Mouse (Mus musculus): ENCODE results near the gene Kat8.
A peak's percentile ranks its signal among the peaks of the same experiment; 100 is the strongest.

The Kat8 gene

GRCm38 (mm10) chr7:127897542-127897941 is 14.8 kb upstream of the Kat8 start:
- no peak for DNase-seq (ENCODE audit: low read depth, low spot score)

- DNase-seq (ENCODE audit: low read depth, low spot score) = no peak
Measured at GRCm38 (mm10) chr7:127898179-127898956, 13.9 kb upstream of the Kat8 start.

GRCm38 (mm10) chr7:127899997-127900396 is 12.3 kb upstream of the Kat8 start:
- no peak for DNase-seq (ENCODE audit: low read depth, low spot score)

- DNase-seq (ENCODE audit: low read depth, low spot score) = no peak
Measured at GRCm38 (mm10) chr7:127901772-127902171, 10.5 kb upstream of the Kat8 start.

- DNase-seq (ENCODE audit: low read depth, low spot score) = peak; percentile 67
Measured at GRCm38 (mm10) chr7:127903971-127904796, 8.1 kb upstream of the Kat8 start, which contains the start of gene Bckdk. Bckdk (plus strand) TSS chr7:127904082.

GRCm38 (mm10) chr7:127907939-127908338 is 4.4 kb upstream of the Kat8 start:
- DNase-seq (ENCODE audit: low read depth, low spot score) = no peak

- DNase-seq (ENCODE audit: low read depth, low spot score) = no peak
Measured at GRCm38 (mm10) chr7:127908656-127909055, 3.7 kb upstream of the Kat8 start.

- DNase-seq (ENCODE audit: low read depth, low spot score) = no peak
Measured at GRCm38 (mm10) chr7:127912938-127913337, 622 bp downstream of the Kat8 start.

GRCm38 (mm10) chr7:127915293-127915692 is 3.0 kb downstream of the Kat8 start:
- no peak for DNase-seq (ENCODE audit: low read depth, low spot score)

- DNase-seq (ENCODE audit: low read depth, low spot score) = no peak
Measured at GRCm38 (mm10) chr7:127918203-127918602, 5.9 kb downstream of the Kat8 start.

- no peak for DNase-seq (ENCODE audit: low read depth, low spot score)
Measured at GRCm38 (mm10) chr7:127919290-127919689, 7.0 kb downstream of the Kat8 start.

GRCm38 (mm10) chr7:127921516-127921915 is 9.2 kb downstream of the Kat8 start:
- DNase-seq (ENCODE audit: low read depth, low spot score) = no peak

- no peak for DNase-seq (ENCODE audit: low read depth, low spot score)
Measured at GRCm38 (mm10) chr7:127922451-127923275, 10.3 kb downstream of the Kat8 start.

GRCm38 (mm10) chr7:127923714-127924113 is 11.4 kb downstream of the Kat8 start:
- DNase-seq (ENCODE audit: low read depth, low spot score) = no peak

GRCm38 (mm10) chr7:127925252-127925651 is 12.9 kb downstream of the Kat8 start:
- DNase-seq (ENCODE audit: low read depth, low spot score) = no peak

GRCm38 (mm10) chr7:127926066-127926465 is 13.8 kb downstream of the Kat8 start:
- DNase-seq (ENCODE audit: low read depth, low spot score) = no peak

- no peak for DNase-seq (ENCODE audit: low read depth, low spot score)
Measured at GRCm38 (mm10) chr7:127926846-127927245, 14.5 kb downstream of the Kat8 start.

- DNase-seq (ENCODE audit: low read depth, low spot score) = no peak
Measured at GRCm38 (mm10) chr7:127927726-127928125, 15.4 kb downstream of the Kat8 start.

GRCm38 (mm10) chr7:127928596-127928995 is 16.3 kb downstream of the Kat8 start:
- DNase-seq (ENCODE audit: low read depth, low spot score) = no peak

- DNase-seq (ENCODE audit: low read depth, low spot score) = no peak
Measured at GRCm38 (mm10) chr7:127929923-127930322, 17.6 kb downstream of the Kat8 start, which contains the start of gene Prss8. Prss8 (minus strand) TSS chr7:127930104.

- no peak for DNase-seq (ENCODE audit: low read depth, low spot score)
Measured at GRCm38 (mm10) chr7:127930636-127931035, 18.3 kb downstream of the Kat8 start.
